Mouse (Mus musculus) cerebellum, adult 2 months (tissue): ENCODE results near the gene Car11. TPM values are rescaled to one million over a fixed set of nuclear protein-coding genes. Genes with fewer than 3 reads are reported as not detected.

Experiments used
- DNase-seq, 2 experiments: peaks; one replicate each; pipeline ENCODE4 v3.0.0; 2021
- H3K27ac ChIP-seq: fragments of 200-500 bp; 2 replicates; pipeline ENCODE4 v1.5.1; 2012; ENCODE audit warnings: low read length, control low read depth, inconsistent platforms; ENCODE audit not compliant: insufficient read depth
- H3K27me3 ChIP-seq: fragments of 200-500 bp; 2 replicates; pipeline ENCODE4 v1.6.1; 2012; ENCODE audit warnings: inconsistent platforms, mild to moderate bottlenecking, low read length, moderate library complexity; ENCODE audit not compliant: control insufficient read depth, insufficient read depth
- H3K4me1 ChIP-seq: fragments of 200-500 bp; 2 replicates; pipeline ENCODE4 v1.6.1; 2011; ENCODE audit warnings: low read length; ENCODE audit not compliant: control insufficient read depth, insufficient read depth
- H3K4me3 ChIP-seq: fragments of 200-500 bp; replicated peaks from 2 replicates; pipeline ENCODE3; 2011; ENCODE audit warnings: mild to moderate bottlenecking, low read depth, low read length, control low read depth; ENCODE audit not compliant: insufficient read depth
- CTCF ChIP-seq: fragments of 200-500 bp; IDR thresholded peaks from 2 replicates; pipeline ENCODE4 v1.5.1; 2011; ENCODE audit warnings: low read depth, mild to moderate bottlenecking, control low read depth, low read length, moderate library complexity, borderline replicate concordance; ENCODE audit not compliant: insufficient read depth
- POLR2A ChIP-seq: fragments of 200-500 bp; IDR thresholded peaks from 2 replicates; pipeline ENCODE4 v1.6.1; 2011; ENCODE audit warnings: low read length, control low read depth, borderline replicate concordance; ENCODE audit not compliant: insufficient read depth
- WGBS: fragments of 180-500 bp; shearing (Covaris S2); methylation state at CpG from one replicate; pipeline ENCODE4 v1.1.7; 2018; 5-methylcytosine and 5-hydroxymethylcytosine counted together
- polyA plus RNA-seq: library from polyadenylated mRNA; depleted of rRNA; stranded (reverse); fragments of >200 nt; gene quantifications from 2 replicates; pipeline ENCODE4 v1.2.3, GENCODE M21; 2012

The Car11 gene
- polyA plus RNA-seq, 1 experiment = 164 TPM

DNA sequence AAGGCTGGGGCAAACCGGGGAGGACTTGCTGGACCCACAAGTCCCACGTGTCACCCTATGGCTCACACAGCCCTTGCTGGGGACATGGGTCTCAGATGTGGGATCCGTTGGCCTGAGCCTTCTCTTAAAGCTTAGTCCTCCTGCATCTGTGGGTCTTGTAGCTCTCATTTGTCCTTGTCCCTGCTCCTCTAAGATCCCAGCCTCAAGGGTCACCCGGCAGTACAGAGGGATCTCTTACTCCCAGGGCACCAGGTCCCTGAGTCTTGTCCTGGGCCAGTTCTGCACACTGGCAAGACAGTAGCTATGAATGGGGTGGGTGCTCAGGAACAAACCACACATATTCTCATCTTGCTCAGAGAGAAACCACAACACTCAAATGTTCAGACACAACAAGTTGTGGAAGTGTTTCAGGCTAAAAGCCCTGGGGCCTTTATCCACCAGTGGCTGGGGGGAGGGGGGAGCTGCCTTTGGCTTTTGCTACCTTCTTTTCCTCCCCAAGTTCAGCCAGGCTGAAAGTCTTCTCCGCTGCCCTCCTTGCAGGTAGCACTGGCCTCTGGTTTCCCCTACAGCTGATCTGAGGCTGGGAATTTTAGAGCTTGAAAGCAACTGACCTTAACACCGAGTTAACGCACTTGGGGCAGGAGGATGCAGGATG, 16.1 kb upstream of the Car11 start, which contains the start of gene Ntn5:
Ntn5 (plus strand) TSS at position 627 of the 655 bp plus-strand sequence.
- H3K27ac ChIP-seq = no peak within 1 kb of the TSS
- H3K4me3 ChIP-seq = no peak within 1 kb of the TSS
- no peak for DNase-seq
- 81% methylated on average over 7 of the region's 7 CpGs for WGBS
- peaks cover 29% of the 10 kb centered on the region for H3K4me1 ChIP-seq
- TF ChIP-seq CTCF (no peak), POLR2A (no peak)
- no peaks in the 10 kb centered on the region for H3K27me3 ChIP-seq

DNA sequence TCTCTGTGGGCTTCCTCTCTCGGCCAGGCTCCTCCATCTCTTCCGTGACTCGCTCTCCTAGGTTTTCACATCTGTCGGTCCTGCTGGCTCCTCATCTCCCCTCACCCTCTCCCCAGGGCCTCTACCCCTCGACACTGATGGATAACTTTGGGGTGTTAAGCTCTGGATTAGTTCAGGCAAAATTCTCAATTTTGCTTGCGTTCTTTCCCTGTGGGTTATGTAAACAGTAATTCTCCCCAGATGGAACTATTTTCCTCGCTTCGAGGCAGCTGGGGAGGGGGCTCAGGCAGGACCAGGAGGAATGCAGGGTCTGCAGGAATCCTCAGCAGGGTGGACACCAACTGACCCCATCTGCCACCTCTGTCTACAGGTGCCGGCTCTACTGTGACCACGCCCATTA, 13.8 kb upstream of the Car11 start:
- peaks cover 20% of the 10 kb centered on the region for H3K4me1 ChIP-seq
- 72% methylated on average over 10 of the region's 10 CpGs for WGBS
- H3K27ac ChIP-seq = no peak overlapping the region
- no peaks in the 10 kb centered on the region for H3K27me3 ChIP-seq
- DNase-seq = no peak
- no peak for TF ChIP-seq CTCF
- no peak for TF ChIP-seq POLR2A
- no peak overlapping the region for H3K4me3 ChIP-seq

DNA sequence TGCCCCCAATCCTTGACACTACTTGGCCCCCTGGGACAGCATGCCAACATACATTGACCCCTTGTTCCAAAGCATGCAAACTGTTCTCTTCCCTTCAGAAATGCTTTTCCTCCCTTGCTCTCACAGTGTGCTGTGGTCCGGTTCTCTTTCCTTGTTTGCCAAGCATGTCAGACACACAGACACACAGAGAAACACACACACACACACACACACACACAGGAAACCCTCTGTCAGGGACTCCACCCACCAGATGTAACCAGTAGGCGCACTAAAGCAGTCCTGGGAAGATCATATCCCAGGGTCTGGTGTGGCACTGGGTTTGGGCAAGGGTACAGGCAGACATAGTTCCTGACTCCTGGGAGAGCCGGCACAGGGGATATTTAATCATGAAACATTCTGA, 12.8 kb upstream of the Car11 start:
- TF ChIP-seq CTCF = no peak
- no peak for TF ChIP-seq POLR2A
- no peaks in the 10 kb centered on the region for H3K27me3 ChIP-seq
- 59% methylated on average over 3 of the region's 3 CpGs for WGBS
- H3K4me3 ChIP-seq = no peak overlapping the region
- peaks cover 11% of the 10 kb centered on the region for H3K4me1 ChIP-seq
- H3K27ac ChIP-seq = no peak overlapping the region
- DNase-seq = no peak

DNA sequence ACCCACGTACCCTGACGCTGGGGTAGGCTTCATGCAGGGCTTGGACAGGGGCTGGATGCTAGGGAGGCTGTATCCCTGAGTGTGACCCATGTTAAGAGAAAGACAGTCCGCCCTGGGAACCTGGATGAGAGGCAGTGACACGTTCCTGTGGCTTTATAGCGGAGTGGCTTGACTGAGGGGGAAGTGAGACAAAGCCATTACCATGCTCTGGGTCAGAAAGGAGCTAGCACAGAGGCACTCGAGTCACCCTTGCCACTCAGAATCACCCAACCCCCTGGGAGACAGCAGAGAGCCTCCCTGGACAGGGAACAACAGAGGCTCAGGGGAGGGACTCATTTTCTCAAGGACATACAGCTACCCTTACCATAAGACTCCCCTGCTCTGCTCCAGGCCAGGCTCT, 10.5 kb upstream of the Car11 start:
- H3K27ac ChIP-seq = no peak overlapping the region
- DNase-seq = no peak
- no peaks in the 10 kb centered on the region for H3K4me1 ChIP-seq
- 76% methylated on average over 6 of the region's 6 CpGs for WGBS
- TF ChIP-seq POLR2A (no peak), CTCF (no peak)
- no peaks in the 10 kb centered on the region for H3K27me3 ChIP-seq
- no peak overlapping the region for H3K4me3 ChIP-seq

DNA sequence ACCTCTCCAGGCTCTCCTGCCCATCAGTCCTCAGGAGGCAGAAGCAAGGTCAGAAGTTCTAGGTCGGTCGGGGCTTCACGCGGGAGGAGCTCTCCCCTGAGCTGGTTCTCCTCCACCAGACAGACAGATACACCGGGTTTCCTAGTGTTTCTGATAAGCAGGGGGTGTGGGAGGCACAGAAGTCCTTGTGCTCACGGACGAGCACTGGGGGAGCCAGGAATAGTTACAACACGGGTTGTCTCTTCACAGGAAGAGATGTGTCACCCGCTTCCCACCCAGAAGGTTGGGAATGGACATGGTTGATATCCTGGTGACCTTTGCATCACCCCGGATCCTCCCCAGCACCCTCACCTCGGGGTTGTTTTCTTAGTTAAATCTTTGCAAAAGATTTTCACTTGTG, 9.8 kb upstream of the Car11 start:
- no peak overlapping the region for H3K27ac ChIP-seq
- 81% methylated on average over 11 of the region's 11 CpGs for WGBS
- H3K4me3 ChIP-seq = no peak overlapping the region
- DNase-seq = no peak
- no peaks in the 10 kb centered on the region for H3K4me1 ChIP-seq
- no peaks in the 10 kb centered on the region for H3K27me3 ChIP-seq
- TF ChIP-seq POLR2A = no peak
- no peak for TF ChIP-seq CTCF

DNA sequence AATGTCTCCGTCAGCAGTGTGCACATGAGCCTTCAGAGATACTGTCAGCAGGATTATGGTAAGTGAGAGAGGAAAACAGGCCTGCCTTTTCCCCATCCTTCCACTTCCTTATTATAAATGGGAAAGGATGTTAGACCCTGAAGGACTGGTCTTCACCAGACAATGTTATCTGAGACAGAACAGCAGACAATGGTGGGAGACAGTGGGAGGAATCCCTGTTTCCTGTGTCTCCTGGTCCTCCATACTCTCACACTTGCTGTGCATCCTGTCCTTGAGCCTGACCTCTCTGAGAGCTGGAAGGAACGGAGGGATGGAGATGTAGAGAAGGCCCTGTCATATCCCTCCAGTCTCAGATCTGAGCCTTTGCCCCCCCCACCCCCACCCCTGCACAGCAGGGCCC, 7.3 kb upstream of the Car11 start:
- Histone ChIP-seq H3K27ac (no peak overlapping the region), H3K4me3 (no peak overlapping the region), H3K4me1 (no peaks in the 10 kb centered on the region), H3K27me3 (no peaks in the 10 kb centered on the region)
- 82% methylated on average over 2 of the region's 2 CpGs for WGBS
- no peak for DNase-seq
- TF ChIP-seq CTCF (no peak), POLR2A (no peak)

DNA sequence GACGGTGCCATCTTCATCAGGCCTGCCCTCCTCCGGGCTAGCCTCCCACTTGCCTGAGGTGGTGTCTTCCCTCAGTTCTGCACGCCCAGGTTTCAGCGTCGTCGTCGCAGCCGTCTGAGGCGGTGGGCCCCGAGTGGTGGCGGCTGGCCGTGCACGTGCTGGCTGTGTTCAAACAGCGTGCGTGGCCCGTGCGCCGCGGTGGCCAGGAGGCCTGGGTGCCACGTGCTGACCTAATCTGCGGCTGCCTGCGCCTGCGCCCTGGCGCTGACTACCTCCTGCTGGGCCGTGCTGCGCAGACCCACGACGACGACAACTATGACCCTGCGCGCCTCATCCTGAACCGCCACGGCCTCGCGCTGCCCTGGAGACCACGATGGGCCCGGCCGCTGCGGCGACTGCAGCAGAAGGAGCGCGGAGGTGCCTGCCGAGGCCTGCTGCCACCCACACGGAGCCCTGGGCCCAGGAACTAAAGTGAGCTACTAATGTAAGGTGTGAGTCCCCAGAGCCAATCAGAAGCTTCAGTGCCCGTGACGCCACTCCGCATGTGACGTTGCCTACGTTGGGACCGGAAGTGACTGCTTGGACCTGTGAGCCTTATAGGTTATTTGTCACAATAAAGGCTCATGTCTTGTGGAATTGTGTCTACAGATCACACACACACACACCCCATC, 5.6 kb upstream of the Car11 start, which contains the start of gene Sec1:
Sec1 (minus strand) TSS at position 482 of the 671 bp plus-strand sequence.
- 88% methylated on average over 50 of the region's 50 CpGs for WGBS
- no peak for DNase-seq
- H3K27me3 ChIP-seq = no peaks in the 10 kb centered on the region
- H3K4me1 ChIP-seq = peaks cover 4% of the 10 kb centered on the region
- H3K4me3 ChIP-seq = no peak within 1 kb of the TSS
- TF ChIP-seq POLR2A (no peak), CTCF (no peak)
- H3K27ac ChIP-seq = no peak within 1 kb of the TSS

DNA sequence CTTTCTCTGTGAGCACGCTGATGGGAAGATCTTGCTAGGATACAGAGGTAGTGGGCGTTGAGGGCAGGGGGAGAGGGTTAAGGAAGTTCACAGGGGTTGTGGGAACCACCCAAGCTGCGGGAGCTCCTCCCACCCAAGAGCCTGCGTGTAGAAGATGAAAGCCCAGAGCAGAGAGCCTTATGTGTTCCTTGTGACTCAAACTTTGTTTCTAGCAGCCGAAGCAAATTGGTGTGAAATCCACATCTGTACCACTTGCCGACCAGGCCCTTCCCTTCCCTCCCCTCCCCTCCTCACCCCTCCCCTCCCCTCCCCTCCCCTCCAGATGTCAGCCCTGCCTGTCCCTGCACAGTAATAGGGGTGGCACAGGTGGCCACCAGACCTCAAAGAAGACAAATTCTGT, 4.5 kb upstream of the Car11 start:
- no peak for DNase-seq
- WGBS = 21% methylated on average over 6 of the region's 6 CpGs
- TF ChIP-seq CTCF (no peak), POLR2A (no peak)

More for the DNA sequence above, 4.5 kb upstream of the Car11 start:
- Histone ChIP-seq H3K27me3 (no peaks in the 10 kb centered on the region), H3K4me3 (no peak overlapping the region), H3K4me1 (peaks cover 4% of the 10 kb centered on the region), H3K27ac (no peak overlapping the region)
